Mouse (Mus musculus): Measurements from ENCODE around the gene Mfsd13b.

The Mfsd13b gene

GRCm38 (mm10) chr7:121043510-121043909, 61.2 kb downstream of the Mfsd13b start:
- no peak for DNase-seq (ENCODE audit: low spot score)

DNA sequence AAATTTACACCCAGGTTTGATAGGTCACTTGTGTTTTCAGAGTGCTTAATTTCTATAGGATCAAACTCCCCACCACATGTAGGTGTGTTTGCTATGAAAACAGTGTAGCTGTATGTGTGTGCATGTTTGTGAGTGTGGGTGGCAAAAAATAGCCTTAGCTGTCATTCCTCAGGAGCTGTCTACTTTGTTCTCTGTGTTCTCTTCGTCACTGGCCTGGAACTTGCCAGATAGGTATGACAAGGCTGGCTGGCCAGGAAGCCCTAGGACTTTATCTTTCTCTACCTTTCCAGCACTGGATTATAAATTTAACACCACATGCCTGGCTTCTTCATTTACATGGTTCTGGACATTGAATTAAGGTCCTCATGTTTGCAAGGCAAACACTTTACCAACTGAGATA, 61.9 kb downstream of the Mfsd13b start:
- no peak for DNase-seq (ENCODE audit: low spot score)

DNA sequence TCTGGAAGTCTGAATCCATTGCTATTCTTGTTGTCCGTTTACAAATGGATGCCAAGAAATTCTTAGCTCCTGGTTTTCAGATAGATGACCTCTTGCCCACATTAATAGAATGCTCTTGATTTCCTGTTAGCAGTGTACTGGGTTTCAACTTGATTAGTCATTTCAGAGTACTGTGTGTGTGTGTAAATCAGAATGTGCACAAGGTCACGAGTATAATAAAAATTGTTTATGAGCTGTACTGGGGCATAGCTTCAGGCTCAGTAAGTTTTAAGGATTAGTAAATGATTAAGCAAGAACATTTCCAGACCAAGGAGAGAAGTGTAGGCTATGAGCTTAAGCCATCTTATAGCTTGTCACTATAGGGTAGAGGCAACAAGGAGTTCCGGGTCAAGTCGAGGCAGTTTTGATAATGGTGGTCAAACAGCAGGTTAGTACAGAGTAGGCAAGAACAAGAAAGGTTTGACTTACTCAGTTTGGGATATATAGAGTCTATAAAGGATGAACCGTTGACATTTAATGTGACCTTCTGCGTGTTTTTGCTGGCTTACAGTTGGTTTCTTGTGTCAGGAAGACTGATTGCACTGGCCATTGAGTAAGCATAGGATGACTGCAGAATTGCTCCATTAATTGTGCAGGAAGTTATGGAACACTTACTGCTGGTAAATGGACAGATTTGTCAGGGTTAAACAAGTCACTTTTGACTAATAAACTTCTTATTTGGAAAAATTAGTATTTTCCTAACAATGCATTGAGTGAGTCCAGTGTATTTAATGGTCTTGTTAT, 63.6 kb downstream of the Mfsd13b start:
- DNase-seq (ENCODE audit: low spot score): no peak

DNA sequence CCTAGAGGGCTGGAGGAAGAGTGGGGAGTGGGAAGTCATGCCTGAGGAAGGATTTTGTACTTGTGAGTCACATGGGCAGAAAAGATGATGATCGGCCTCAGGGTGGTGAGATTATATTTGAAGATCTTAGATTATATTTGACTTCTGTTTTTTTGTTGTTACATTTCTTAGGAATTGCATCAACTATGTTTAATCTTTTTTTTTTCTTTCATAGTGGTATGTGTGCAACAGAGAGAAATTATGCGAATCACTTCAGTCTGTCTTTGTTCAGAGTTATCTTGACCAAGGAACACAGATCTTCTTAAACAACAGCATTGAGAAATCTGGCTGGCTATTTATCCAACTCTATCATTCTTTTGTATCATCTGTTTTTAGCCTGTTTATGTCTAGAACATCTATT, 65.3 kb downstream of the Mfsd13b start:
- no peak for DNase-seq (ENCODE audit: low spot score)

- no peak for DNase-seq (ENCODE audit: low spot score)
These were observed 70.8 kb downstream of the Mfsd13b start for GRCm38 (mm10) chr7:121053071-121053470.

DNA sequence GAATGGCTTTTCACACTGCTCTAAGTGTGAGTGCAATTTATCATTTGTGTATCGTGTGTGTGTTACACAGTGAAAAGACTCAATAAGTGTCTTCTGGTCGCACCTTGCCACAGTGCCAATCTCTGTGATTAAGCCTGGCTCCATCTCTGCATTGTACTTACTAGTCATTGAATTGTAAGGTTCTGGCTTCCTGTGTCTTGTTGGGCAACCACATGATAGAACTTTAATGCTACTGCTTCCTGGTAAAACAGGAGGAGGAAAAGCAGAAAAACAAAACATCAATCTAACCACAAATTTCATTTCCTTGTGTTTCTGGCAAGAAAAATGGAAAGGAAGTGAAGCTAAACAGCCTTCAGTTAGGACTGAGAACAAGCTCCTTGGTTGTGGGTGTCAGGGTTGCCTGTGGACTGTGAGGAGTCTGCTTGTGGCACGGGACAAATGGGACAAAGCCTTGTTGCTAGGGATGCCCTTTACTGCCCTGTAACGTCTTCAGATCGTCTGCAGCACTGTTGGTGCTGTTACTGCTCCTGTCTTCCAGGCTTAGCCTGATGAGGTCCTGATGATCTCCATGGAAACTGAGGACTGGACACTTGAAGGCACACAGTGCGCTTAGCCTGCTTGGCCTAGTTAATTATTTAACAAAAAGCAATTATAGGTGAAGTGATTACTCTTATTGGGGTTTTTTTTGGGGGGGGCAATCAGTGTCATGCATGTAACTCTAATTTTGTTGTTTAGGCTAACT, 77.3 kb downstream of the Mfsd13b start:
- no peak for DNase-seq (ENCODE audit: low spot score)

DNA sequence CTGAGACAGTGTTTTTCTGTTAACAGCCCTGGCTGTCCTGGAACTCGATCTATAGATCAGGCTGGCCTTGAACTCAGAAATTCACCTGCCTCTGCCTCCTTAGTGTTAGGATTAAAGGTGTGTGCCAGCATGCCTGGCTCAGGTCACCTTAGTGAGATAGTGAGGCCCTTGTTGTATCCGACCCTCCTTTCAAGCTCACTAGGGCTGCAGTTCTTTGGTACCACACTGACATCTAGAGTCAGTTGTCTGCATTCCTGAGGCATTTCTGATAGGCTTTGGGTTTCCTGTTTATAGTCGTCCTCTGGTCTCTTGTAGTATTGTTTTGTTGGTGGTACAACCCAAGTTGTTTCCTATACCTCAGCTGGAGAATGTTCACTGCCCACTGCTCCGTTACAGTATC, 82.0 kb downstream of the Mfsd13b start:
- DNase-seq (ENCODE audit: low spot score): peak; percentile 35
